ENCODE assay signal across 11 mouse cellular contexts in the genomic region with DNA sequence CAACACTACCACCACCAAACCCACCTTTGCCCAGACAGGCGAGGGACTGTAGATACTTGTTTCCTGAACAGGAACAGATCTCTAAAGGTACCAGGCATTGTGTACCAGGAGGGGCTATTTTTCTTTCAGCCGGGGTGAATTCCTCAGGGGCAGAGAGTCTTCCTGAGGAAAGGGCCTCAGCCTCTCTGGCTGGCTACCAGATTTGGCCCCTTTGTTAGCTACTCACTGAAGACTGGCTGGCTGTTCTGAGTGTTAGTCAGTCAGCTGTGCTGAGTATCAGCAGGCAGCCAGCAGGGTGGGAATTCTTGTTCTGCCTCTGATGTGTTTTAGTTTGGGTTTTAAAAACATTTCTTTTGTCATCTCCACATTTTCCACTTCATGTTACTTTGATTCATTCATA.
A peak's percentile ranks its signal among the peaks of the same experiment; 100 is the strongest.
DNase-seq lines count a peak whose midpoint lies in the region; ATAC-seq lines count a peak whose summit lies in the region.
"Had no signal": no experiment of that assay in that cellular context is flagged by ENCODE, and none has a peak within 500 bp of the region (broad histone marks: within the 10 kb centered on the region; RNA-seq: fewer than 3 reads in every experiment).

No protein-coding gene starts in this region.

- H3K4me2 ChIP-seq in forebrain, embryonic 12.5 days, result no peak overlapping the region
- no peak overlapping the region for H3K4me2 ChIP-seq in limb, embryonic 13.5 days (replicated peaks)

- no peaks in the 10 kb centered on the region for H3K9me3 ChIP-seq in forebrain, embryonic 12.5 days
- no peaks in the 10 kb centered on the region for H3K9me3 ChIP-seq in limb, embryonic 13.5 days

- 39% methylated on average over 2 of the region's 2 CpGs for WGBS in forebrain, embryonic 12.5 days
- 66% methylated on average over 2 of the region's 2 CpGs for WGBS in limb, embryonic 13.5 days

- peak; percentile 56 to 69 for DNase-seq in cerebellum, postnatal 10 days
- DNase-seq in cerebellum, adult 11-12 months, result no peak
- DNase-seq in kidney, postnatal 14 days, result peak; percentile 12
- no peak for DNase-seq in kidney, adult 8-10 months
- DNase-seq in spleen, postnatal 14 days (ENCODE audit: low spot score in 2 of 2), result no peak
- no peak for DNase-seq in thymus, adult 18-20 months
- DNase-seq: adrenal gland, postnatal 25 days; liver had no signal

- H3K27ac ChIP-seq in forebrain, embryonic 12.5 days, result peak overlapping the region; percentile 56
- H3K27ac ChIP-seq in limb, embryonic 13.5 days, result peak overlapping the region; percentile 28; the same call in 1 of the 2 replicates
- H3K27ac ChIP-seq: macrophage had no signal

- no peaks in the 10 kb centered on the region for H3K27me3 ChIP-seq in forebrain, embryonic 12.5 days
- no peaks in the 10 kb centered on the region for H3K27me3 ChIP-seq in limb, embryonic 13.5 days

- peak; percentile 56; the same call in 1 of the 2 replicates for ATAC-seq in forebrain, embryonic 12.5 days (ENCODE audit: low FRiP score)
- no peak for ATAC-seq in limb, embryonic 13.5 days (ENCODE audit: low FRiP score, low read depth)

- no peaks in the 10 kb centered on the region for H3K36me3 ChIP-seq in forebrain, embryonic 12.5 days (replicated peaks)
- peaks cover 4% of the 10 kb centered on the region; the same call in 1 of the 2 replicates for H3K36me3 ChIP-seq in limb, embryonic 13.5 days

- no peak overlapping the region for H3K9ac ChIP-seq in forebrain, embryonic 12.5 days
- H3K9ac ChIP-seq in limb, embryonic 13.5 days, result no peak overlapping the region

- H3K4me3 ChIP-seq in forebrain, embryonic 12.5 days (replicated peaks), result no peak overlapping the region
- no peak overlapping the region for H3K4me3 ChIP-seq in limb, embryonic 13.5 days

- peaks cover 42% of the 10 kb centered on the region for H3K4me1 ChIP-seq in forebrain, embryonic 12.5 days
- H3K4me1 ChIP-seq in limb, embryonic 13.5 days, result peaks cover 43% of the 10 kb centered on the region

Comparison
In these comparisons a context has a peak if more than half of its experiments do, and no peak if none do; other contexts are left out.
1. DNase-seq: peak in cerebellum, postnatal 10 days (2 of 2) and kidney, postnatal 14 days (single experiment); none in cerebellum, adult 11-12 months (single experiment), kidney, adult 8-10 months (0 of 2), spleen, postnatal 14 days (0 of 2) and thymus, adult 18-20 months (0 of 2).